Mouse (Mus musculus): Measurements from ENCODE around the gene Ppp3cb. TPM values are rescaled to one million over a fixed set of nuclear protein-coding genes. Genes with fewer than 3 reads are reported as not detected.

Gene Ppp3cb
- polyA plus RNA-seq, 1 experiment from 2014 or later = 65.0 TPM

DNA sequence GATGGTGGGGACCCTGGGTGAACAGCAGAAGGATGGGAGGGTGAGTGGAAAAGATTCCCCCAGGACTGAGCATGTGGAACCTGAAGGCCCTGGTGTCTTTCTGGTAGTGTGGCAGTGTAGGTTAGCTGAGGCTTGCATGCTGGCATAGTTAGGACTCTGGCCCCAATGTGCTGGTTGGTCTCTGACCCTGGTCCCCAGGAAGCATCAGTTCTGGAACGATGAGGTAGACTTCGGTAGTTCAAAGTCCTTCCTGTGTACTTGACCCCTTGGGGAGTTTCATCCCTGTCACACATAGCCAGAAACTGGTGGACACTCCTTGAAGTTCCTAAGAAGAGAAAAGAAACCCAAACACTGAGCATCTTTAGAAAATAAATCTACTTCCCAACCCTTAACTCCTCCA is 3.8 kb upstream of the Ppp3cb start:
- no peaks in the 10 kb centered on the region for H3K27me3 ChIP-seq (ENCODE audit: control insufficient read depth, insufficient read depth, low read length)
- peaks cover 20% of the 10 kb centered on the region; the same call in 1 of the 2 replicates for H3K36me3 ChIP-seq (ENCODE audit: control insufficient read depth, insufficient read depth, low read length)
- WGBS = 90% methylated on average over 2 of the region's 2 CpGs
- H3K9me3 ChIP-seq (ENCODE audit: control insufficient read depth, low read length) = no peaks in the 10 kb centered on the region
- no peak overlapping the region for H3K27ac ChIP-seq (ENCODE audit: low read depth, low read length)
- H3K4me3 ChIP-seq (ENCODE audit: low read length) = no peak overlapping the region
- H3K9ac ChIP-seq (ENCODE audit: low read depth, low read length) = no peak overlapping the region
- no peaks in the 10 kb centered on the region; the same call in 1 of the 2 replicates for H3K4me1 ChIP-seq (ENCODE audit: control insufficient read depth, insufficient read depth, low read length)
- ATAC-seq (ENCODE audit: low FRiP score, low TSS enrichment) = no peak
- no peak overlapping the region for H3K4me2 ChIP-seq (replicated peaks; ENCODE audit: low read depth, low read length)

DNA sequence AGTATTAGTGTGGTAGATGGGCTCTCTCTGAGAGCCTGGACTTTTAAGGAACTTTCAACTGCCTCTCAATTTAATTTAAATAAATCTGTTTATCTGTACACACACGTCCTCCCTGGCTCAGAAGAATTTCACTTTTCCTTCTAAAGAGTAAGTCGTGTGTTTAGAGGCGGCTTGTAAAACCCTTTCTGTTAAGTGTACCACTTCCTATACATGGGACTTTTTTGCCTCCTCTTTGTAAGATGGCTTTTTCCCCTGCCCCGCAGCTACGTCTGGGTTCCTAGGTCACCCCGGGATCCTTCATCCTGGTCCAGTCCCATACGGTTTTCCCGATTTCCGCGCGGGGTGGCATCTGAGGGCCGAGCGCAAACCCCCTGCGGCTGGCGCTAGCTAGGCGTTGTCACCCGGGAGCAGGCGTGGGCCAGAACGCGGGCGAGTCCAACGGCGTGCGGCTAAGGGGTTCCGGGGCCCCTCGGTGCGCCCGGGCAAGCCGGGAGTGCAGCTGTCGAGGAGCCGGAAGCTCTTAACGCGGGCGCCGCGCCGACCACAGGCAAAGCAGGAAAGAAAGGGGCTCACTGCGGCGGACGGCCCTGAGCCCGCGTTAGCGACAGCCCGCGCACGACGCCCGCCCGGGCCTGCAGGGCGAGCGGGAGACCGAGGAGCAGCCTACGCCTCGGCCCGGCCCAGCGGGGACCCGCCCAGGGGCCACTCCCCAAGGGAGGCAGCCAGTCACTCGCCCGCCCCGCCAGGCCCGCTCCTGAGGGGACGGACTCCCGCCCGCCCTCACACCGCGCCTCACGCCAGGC is 643 bp downstream of the Ppp3cb start:
- Histone ChIP-seq H3K4me3 (ENCODE audit: low read length) (peak overlapping the region; percentile 93), H3K27me3 (ENCODE audit: control insufficient read depth, insufficient read depth, low read length) (no peaks in the 10 kb centered on the region), H3K27ac (ENCODE audit: low read depth, low read length) (peak overlapping the region; percentile 99), H3K36me3 (ENCODE audit: control insufficient read depth, insufficient read depth, low read length) (peaks cover 13% of the 10 kb centered on the region; the same call in 1 of the 2 replicates), H3K4me1 (ENCODE audit: control insufficient read depth, insufficient read depth, low read length) (peaks cover 7% of the 10 kb centered on the region), H3K9me3 (ENCODE audit: control insufficient read depth, low read length) (no peaks in the 10 kb centered on the region), H3K9ac (ENCODE audit: low read depth, low read length) (peak overlapping the region; percentile 96), H3K4me2 (replicated peaks; ENCODE audit: low read depth, low read length) (peak overlapping the region; percentile 47)
- WGBS = under 1% methylated on average over 50 of the region's 67 CpGs
- peak; percentile 99 for ATAC-seq (ENCODE audit: low FRiP score, low TSS enrichment)

DNA sequence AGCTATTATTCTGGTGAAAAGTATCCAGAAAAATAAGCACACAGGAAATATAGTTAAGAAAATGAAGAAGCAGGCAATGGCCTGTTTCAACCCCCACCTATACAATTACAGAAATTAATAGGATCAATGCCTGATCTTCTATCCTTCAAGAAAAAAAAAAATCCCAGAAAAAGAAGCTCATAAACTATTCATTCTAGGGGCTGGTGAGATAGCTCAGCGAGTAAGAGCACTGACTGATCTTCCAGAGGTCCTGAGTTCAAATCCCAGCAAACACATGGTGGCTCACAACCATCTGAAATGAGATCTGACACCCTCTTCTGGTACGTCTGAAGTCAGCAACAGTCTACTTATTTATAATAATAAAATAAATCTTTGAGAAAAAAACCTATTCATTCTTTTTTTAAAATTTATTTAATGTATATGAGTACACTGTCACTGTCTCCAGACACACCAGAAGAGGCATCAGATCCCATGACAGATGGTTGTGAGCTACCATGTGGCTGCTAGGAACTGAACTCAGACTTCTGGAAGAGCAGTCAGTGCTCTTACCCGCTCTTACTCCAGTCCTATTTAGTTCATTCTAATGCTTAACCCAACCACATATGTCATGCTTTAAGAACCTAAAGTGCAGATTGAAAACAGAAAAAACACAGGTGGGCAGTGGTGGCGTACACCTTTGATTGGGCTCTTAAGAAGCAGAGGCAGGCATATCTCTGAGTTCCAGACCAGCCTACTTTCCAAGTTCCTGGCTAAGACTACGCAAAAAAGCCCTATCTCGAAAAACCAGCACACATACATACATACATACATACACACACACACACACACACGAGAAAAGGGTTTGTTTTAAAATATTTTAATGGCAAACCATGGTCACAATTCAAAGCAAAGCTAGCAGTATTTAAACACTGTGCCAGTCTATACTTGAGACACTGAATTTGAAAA is 1.6 kb downstream of the Ppp3cb start:
- no peaks in the 10 kb centered on the region for H3K9me3 ChIP-seq (ENCODE audit: control insufficient read depth, low read length)
- H3K36me3 ChIP-seq (ENCODE audit: control insufficient read depth, insufficient read depth, low read length) = peaks cover 8% of the 10 kb centered on the region; the same call in 1 of the 2 replicates
- H3K9ac ChIP-seq (ENCODE audit: low read depth, low read length) = peak overlapping the region; percentile 96; the same call in 1 of the 2 replicates
- H3K4me1 ChIP-seq (ENCODE audit: control insufficient read depth, insufficient read depth, low read length) = peaks cover 7% of the 10 kb centered on the region
- no peak overlapping the region for H3K27ac ChIP-seq (ENCODE audit: low read depth, low read length)
- peak overlapping the region; percentile 93 for H3K4me3 ChIP-seq (ENCODE audit: low read length)
- no peak for ATAC-seq (ENCODE audit: low FRiP score, low TSS enrichment)
- H3K4me2 ChIP-seq (replicated peaks; ENCODE audit: low read depth, low read length) = peak overlapping the region; percentile 47
- no peaks in the 10 kb centered on the region for H3K27me3 ChIP-seq (ENCODE audit: control insufficient read depth, insufficient read depth, low read length)
- 79% methylated on average over 7 of the region's 7 CpGs for WGBS

DNA sequence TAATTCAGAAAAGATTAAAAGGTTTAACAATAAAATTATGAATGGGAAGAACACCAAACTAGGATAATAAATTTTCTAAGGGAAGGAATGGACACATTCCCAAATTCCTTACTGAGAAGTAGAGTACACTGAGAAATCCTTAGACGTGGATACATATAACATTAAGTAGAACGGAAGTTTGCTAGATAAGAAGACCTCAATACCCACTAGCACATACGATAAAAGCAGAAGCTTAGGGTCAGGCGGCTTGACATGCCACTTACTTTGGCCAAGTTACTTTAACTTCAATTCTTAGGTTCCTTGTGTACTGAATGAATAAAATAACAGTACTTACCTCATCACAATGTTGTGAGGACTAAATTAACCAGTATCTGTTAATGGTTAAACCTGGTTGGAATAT is 16.7 kb downstream of the Ppp3cb start:
- H3K4me1 ChIP-seq (ENCODE audit: control insufficient read depth, insufficient read depth, low read length) = no peaks in the 10 kb centered on the region
- no peak for ATAC-seq (ENCODE audit: low FRiP score, low TSS enrichment)
- H3K9me3 ChIP-seq (ENCODE audit: control insufficient read depth, low read length) = no peaks in the 10 kb centered on the region
- H3K27ac ChIP-seq (ENCODE audit: low read depth, low read length) = no peak overlapping the region
- 95% methylated on average over 4 of the region's 4 CpGs for WGBS
- no peak overlapping the region for H3K9ac ChIP-seq (ENCODE audit: low read depth, low read length)
- H3K27me3 ChIP-seq (ENCODE audit: control insufficient read depth, insufficient read depth, low read length) = no peaks in the 10 kb centered on the region
- H3K4me3 ChIP-seq (ENCODE audit: low read length) = no peak overlapping the region
- no peak overlapping the region for H3K4me2 ChIP-seq (replicated peaks; ENCODE audit: low read depth, low read length)
- peaks cover 8% of the 10 kb centered on the region; the same call in 1 of the 2 replicates for H3K36me3 ChIP-seq (ENCODE audit: control insufficient read depth, insufficient read depth, low read length)

DNA sequence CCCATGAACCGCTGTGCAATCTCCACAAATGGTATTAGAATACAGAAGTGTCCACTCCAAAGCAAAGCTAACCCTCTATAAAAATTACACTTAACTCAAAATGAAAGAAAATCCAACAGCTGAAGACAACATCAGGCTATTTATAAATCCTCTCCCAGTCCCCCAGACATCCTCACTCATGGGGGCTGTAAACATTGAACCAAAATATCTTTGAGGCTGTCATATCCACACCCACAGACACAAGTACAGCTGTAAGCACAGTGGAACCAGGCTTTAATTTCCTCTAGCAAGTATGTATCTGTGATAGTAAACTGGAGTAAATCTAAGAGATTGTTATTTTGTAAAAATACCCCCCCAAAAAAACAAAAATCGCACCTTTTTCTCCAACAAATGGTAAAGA is 26.2 kb downstream of the Ppp3cb start:
- H3K4me3 ChIP-seq (ENCODE audit: low read length) = no peak overlapping the region
- H3K27me3 ChIP-seq (ENCODE audit: control insufficient read depth, insufficient read depth, low read length) = no peaks in the 10 kb centered on the region
- no peak for ATAC-seq (ENCODE audit: low FRiP score, low TSS enrichment)
- no peak overlapping the region for H3K9ac ChIP-seq (ENCODE audit: low read depth, low read length)
- H3K27ac ChIP-seq (ENCODE audit: low read depth, low read length) = no peak overlapping the region
- H3K4me2 ChIP-seq (replicated peaks; ENCODE audit: low read depth, low read length) = no peak overlapping the region
- peaks cover 50% of the 10 kb centered on the region for H3K36me3 ChIP-seq (ENCODE audit: control insufficient read depth, insufficient read depth, low read length)
- H3K9me3 ChIP-seq (ENCODE audit: control insufficient read depth, low read length) = no peaks in the 10 kb centered on the region
- no peaks in the 10 kb centered on the region for H3K4me1 ChIP-seq (ENCODE audit: control insufficient read depth, insufficient read depth, low read length)
- WGBS = 94% methylated on average over 2 of the region's 2 CpGs

DNA sequence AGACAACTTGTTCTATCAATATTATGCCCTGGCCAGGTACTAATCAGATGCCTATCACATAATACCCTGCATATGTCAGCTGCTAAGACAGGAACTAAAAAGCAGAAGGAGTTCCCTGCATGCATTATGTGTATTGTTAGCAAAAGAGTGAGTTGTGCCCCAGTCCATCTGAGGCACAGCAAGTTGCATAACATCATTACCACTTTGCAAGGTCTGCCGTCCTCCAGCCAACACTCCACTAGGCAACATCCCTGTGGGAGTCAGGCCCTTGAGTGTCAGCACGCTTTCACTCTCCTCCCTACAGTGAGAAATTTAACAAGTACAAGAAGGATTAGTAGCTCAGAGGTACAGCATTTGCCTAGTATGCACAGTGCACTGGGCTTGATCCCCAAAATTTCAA is 37.9 kb downstream of the Ppp3cb start:
- 83% methylated on average over 2 of the region's 2 CpGs for WGBS

DNA sequence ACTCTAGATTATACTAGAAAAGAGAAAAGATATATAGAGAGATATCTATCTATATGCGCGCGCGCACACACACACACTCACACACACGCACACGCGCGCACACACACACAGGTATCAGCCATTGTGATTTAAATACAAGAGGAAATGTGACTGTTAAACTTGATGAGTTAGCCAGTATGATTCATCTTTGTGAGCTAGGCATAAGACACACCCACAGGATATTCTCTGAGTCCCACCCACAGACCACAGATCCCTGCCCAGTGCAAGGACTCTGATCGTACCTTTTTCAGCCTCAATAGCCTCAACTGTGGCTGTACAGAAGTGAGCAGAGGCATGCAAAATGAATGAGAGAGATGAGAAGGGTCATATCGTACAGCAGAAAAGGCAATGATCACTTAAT is 43.4 kb downstream of the Ppp3cb start:
- Histone ChIP-seq H3K4me2 (replicated peaks; ENCODE audit: low read depth, low read length) (no peak overlapping the region), H3K36me3 (ENCODE audit: control insufficient read depth, insufficient read depth, low read length) (peaks cover 31% of the 10 kb centered on the region), H3K4me1 (ENCODE audit: control insufficient read depth, insufficient read depth, low read length) (no peaks in the 10 kb centered on the region), H3K9ac (ENCODE audit: low read depth, low read length) (no peak overlapping the region), H3K9me3 (ENCODE audit: control insufficient read depth, low read length) (no peaks in the 10 kb centered on the region), H3K27ac (ENCODE audit: low read depth, low read length) (no peak overlapping the region), H3K4me3 (ENCODE audit: low read length) (no peak overlapping the region), H3K27me3 (ENCODE audit: control insufficient read depth, insufficient read depth, low read length) (no peaks in the 10 kb centered on the region)
- no peak for ATAC-seq (ENCODE audit: low FRiP score, low TSS enrichment)
- 93% methylated on average over 10 of the region's 10 CpGs for WGBS

More for the DNA sequence above, 37.9 kb downstream of the Ppp3cb start:
- H3K4me1 ChIP-seq (ENCODE audit: control insufficient read depth, insufficient read depth, low read length) = no peaks in the 10 kb centered on the region
- H3K4me2 ChIP-seq (replicated peaks; ENCODE audit: low read depth, low read length) = no peak overlapping the region
- no peak overlapping the region for H3K9ac ChIP-seq (ENCODE audit: low read depth, low read length)
- H3K27me3 ChIP-seq (ENCODE audit: control insufficient read depth, insufficient read depth, low read length) = no peaks in the 10 kb centered on the region
- H3K9me3 ChIP-seq (ENCODE audit: control insufficient read depth, low read length) = no peaks in the 10 kb centered on the region
- H3K4me3 ChIP-seq (ENCODE audit: low read length) = no peak overlapping the region
- no peak for ATAC-seq (ENCODE audit: low FRiP score, low TSS enrichment)
- no peak overlapping the region for H3K27ac ChIP-seq (ENCODE audit: low read depth, low read length)
- peaks cover 27% of the 10 kb centered on the region for H3K36me3 ChIP-seq (ENCODE audit: control insufficient read depth, insufficient read depth, low read length)

DNA sequence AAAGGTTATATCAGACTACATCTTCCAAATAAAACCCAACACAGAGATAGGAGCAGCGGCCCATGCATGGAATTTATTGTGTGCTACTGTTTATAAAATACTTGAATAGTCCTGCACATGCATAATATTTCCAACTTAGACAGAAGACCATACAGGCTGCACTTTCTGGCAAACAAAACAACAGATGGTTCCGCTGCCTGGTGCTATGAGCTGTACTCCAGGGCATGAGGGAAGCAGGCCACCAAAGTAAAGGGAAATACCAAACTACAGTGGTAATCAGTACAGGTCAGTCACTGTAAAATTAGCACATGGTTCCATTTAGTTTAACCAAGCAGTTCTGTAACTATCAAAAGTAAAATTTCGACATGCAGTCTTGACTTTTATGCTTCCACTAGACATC is 46.4 kb downstream of the Ppp3cb start:
- no peaks in the 10 kb centered on the region for H3K9me3 ChIP-seq (ENCODE audit: control insufficient read depth, low read length)
- H3K4me1 ChIP-seq (ENCODE audit: control insufficient read depth, insufficient read depth, low read length) = no peaks in the 10 kb centered on the region
- H3K4me3 ChIP-seq (ENCODE audit: low read length) = no peak overlapping the region
- no peak overlapping the region for H3K27ac ChIP-seq (ENCODE audit: low read depth, low read length)
- no peak for ATAC-seq (ENCODE audit: low FRiP score, low TSS enrichment)
- no peak overlapping the region for H3K9ac ChIP-seq (ENCODE audit: low read depth, low read length)
- 97% methylated on average over 3 of the region's 3 CpGs for WGBS
- H3K36me3 ChIP-seq (ENCODE audit: control insufficient read depth, insufficient read depth, low read length) = peaks cover 42% of the 10 kb centered on the region
- no peak overlapping the region for H3K4me2 ChIP-seq (replicated peaks; ENCODE audit: low read depth, low read length)
- H3K27me3 ChIP-seq (ENCODE audit: control insufficient read depth, insufficient read depth, low read length) = no peaks in the 10 kb centered on the region

Data from kidney, embryonic 14.5 days (tissue).